Mouse (Mus musculus): ENCODE data around the gene Gpr35.

- no peak for TF ChIP-seq CTCF (conservative IDR thresholded peaks at IDR 0.05 in 1 of 2, IDR thresholded peaks at IDR 0.05 in 1 of 2; ENCODE audit: low read depth in 2 of 2, low read length in 2 of 2)
- no peak for TF ChIP-seq BHLHE40 (IDR thresholded peaks at IDR 0.05; ENCODE audit: low read depth, low read length)
- TF ChIP-seq TBP (conservative IDR thresholded peaks at IDR 0.05; ENCODE audit: low read depth, low read length): no peak
- TF ChIP-seq POLR2A (IDR thresholded peaks at IDR 0.05; ENCODE audit: low read depth, low read length): no peak
- no peak for TF ChIP-seq ETS1 (conservative IDR thresholded peaks at IDR 0.05; ENCODE audit: low read depth, low read length)
- no peak for TF ChIP-seq JUN (IDR thresholded peaks at IDR 0.05; ENCODE audit: insufficient read depth, low read depth, low read length)
- TF ChIP-seq ELF1 (IDR thresholded peaks at IDR 0.05; ENCODE audit: low read depth, low read length): no peak
- TF ChIP-seq JUND (conservative IDR thresholded peaks at IDR 0.05; ENCODE audit: low read depth, low read length): no peak
- TF ChIP-seq EP300 (IDR thresholded peaks at IDR 0.05; ENCODE audit: low read length): no peak
- TF ChIP-seq ZKSCAN1 (IDR thresholded peaks at IDR 0.05; ENCODE audit: borderline replicate concordance, low read depth, low read length): no peak
- no peak for TF ChIP-seq GABPA (IDR thresholded peaks at IDR 0.05; ENCODE audit: insufficient replicate concordance, low read depth, low read length)
These were observed 83.3 kb downstream of the Gpr35 start for GRCm38 (mm10) chr1:93033989-93034388.

Measured in CH12.LX (cell line).